Mouse (Mus musculus) C3H10T1/2 (cell line): ENCODE data around the gene Capn1. TPM values are rescaled to one million over a fixed set of nuclear protein-coding genes. Genes with fewer than 3 reads are reported as not detected.

Source experiments
- polyA plus RNA-seq, 2 experiments: library from polyadenylated mRNA; unstranded; fragments of >200 nt; fragmentation: generic; extraction: Trizol; gene quantifications; one replicate each; pipeline ENCODE4 v1.2.1; 2012; ENCODE audit warnings: missing spikeins in 2 of 2

Gene Capn1
- 100 to 1,000 TPM in 1 of 2 experiments, 10 to 100 TPM in 1; 54.3 to 106 TPM for polyA plus RNA-seq

GRCm38 (mm10) chr19:6015511-6016315, at the start of gene Capn1:
Capn1 (minus strand) TSS chr19:6015897.

DNA sequence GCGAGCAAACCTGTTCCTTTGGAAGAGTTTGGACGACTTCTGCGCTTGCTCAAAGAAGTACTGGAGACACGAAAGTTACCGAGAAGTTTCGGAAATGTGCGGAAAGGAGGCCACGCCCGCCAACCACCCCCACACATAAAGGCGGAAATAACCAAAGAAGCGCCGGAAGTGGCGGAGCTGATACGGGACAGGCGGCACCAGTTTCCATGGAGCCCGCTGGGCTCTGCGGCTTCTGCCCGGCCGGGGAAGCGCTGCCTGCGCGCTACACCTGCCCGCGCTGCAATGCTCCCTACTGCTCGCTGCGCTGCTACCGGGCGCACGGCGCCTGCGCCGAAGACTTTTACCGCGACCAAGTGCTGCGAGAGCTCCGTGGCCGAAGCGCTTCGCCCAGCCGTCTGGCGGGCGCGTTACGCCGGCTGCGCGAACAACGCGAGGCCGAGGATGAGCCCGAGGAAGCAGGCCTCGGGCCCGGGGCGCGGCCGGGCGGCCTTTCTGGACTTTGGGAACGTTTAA, 45.4 kb upstream of the Capn1 start, which contains the start of gene Znhit2:
Gene Znhit2, plus strand, starts transcription at position 172 of the 513 bp plus-strand sequence.

DNA sequence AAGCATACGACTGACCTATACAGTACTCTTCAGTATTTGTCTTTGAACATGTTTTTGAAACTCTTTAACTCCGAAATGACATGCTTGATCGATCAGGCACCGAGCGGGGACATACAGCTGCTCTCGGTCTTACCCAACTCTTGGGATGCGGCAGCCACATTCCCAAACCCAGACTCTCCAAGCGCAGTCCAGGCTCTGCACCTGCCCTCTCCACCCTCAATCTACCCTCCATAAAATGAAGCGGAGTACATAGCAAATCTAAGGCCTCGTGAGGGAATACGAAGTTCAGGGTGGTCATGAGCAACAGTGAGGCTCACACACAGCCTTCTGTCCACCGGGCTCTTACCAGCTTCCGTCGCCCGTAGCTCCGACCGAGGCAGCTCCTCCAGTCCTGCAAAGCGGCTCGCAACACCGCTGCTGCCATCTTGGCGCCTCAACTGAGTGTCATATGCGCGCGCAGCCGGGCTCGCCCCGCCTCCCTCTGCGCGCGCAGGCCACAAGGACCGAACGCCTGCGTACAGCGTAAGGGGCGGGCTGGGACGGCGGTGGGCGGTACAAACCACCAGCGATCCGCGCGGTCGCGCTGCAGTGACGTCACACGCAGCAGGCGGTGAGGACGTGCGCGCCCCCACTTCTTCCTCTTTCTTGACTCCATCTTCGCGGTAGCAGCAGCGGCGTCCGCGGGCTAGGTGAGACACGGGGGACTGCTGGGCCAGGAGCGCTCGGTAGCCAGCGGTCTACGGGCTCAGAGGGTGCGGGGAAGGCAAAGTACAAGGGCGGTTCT, 41.8 kb upstream of the Capn1 start, which contains the start of the genes Mrpl49 and Fau:
Gene Mrpl49, minus strand, starts transcription at position 473 of the 784 bp plus-strand sequence.
Gene Fau, plus strand, starts transcription at position 532 of the 784 bp plus-strand sequence.

GRCm38 (mm10) chr19:6046294-6047153, 30.8 kb upstream of the Capn1 start, which contains the start of gene Syvn1:
Syvn1 (plus strand) TSS chr19:6046576.

GRCm38 (mm10) chr19:5986043-5986442, 29.7 kb downstream of the Capn1 start, which contains the start of gene Slc22a20:
Slc22a20 (minus strand) TSS chr19:5986143.

DNA sequence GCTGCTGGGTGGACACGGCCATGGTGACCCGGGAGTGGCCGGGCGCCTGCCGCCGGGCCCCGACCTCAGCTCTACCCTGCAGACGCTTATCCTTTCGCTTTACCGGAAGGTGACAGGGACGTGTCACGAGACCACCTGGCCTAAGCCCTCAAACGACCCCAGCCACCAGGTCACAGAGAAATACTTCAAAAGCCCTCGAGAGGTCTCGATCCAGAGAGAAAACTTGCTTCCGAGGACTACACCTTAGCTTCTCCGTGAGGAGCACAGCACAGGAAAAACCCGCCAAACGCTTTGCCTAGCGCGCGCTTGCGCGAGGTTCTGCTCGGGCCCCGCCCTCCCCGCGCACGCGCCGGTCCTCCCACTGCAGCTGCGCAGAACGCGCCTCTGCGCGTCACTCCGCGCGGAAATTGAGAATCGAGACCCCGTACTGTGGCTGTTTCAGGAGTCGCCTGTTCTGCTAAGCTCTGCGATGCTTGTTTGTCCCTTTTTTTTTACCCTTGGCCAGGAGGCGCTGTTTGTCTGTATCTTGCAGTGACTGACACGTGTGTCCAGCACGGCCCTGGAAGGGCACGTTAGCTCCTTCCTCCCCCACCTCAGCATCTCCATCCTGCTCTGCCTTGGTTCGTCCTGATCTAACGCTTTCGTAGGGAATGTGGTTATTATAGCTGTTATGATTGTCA, 51.7 kb downstream of the Capn1 start, which contains the start of gene Pola2:
Gene Pola2, minus strand, starts transcription at position 320 of the 680 bp plus-strand sequence.

Other genes starting within 250 kb of the Capn1 start
- gene Scyl1, start 244.5 kb downstream of the Capn1 start, polyA plus RNA-seq = 10 to 100 TPM; 46.7 to 81.2 TPM
- gene Frmd8, start 140.6 kb downstream of the Capn1 start, polyA plus RNA-seq = 10 to 100 TPM; 22.0 to 31.9 TPM
- gene Slc25a45, start 138.1 kb downstream of the Capn1 start, polyA plus RNA-seq = 10 to 100 TPM in 1 of 2 experiments, 1 to 10 TPM in 1; 4.8 to 25.6 TPM
- 1 to 10 TPM in 1 of 2 experiments, under 1 TPM in 1; 0.46 to 1.5 TPM for gene Tigd3, start 121.7 kb downstream of the Capn1 start, polyA plus RNA-seq
- 10 to 100 TPM; 36.2 to 93.5 TPM for gene Dpf2, start 102.9 kb downstream of the Capn1 start, polyA plus RNA-seq
- 10 to 100 TPM; 28.5 to 39.7 TPM for gene Cdc42ep2, start 91.1 kb downstream of the Capn1 start, polyA plus RNA-seq
- 10 to 100 TPM; 33.2 to 41.9 TPM for gene Pola2, start 51.7 kb downstream of the Capn1 start, polyA plus RNA-seq
- gene Slc22a20, start 29.8 kb downstream of the Capn1 start, polyA plus RNA-seq = under 1 TPM in 1 of 2 experiments, not detected in 1; 0.05 TPM
- 10 to 100 TPM in 1 of 2 experiments, 1 to 10 TPM in 1; 8.1 to 37.0 TPM for gene Syvn1, start 30.7 kb upstream of the Capn1 start, polyA plus RNA-seq
- 10 to 100 TPM; 53.0 to 53.6 TPM for gene Mrpl49, start 41.9 kb upstream of the Capn1 start, polyA plus RNA-seq
- gene Fau, start 41.9 kb upstream of the Capn1 start, polyA plus RNA-seq = 1,000 to 10,000 TPM; 3,123 to 6,609 TPM
- 10 to 100 TPM; 47.8 to 81.5 TPM for gene Znhit2, start 45.3 kb upstream of the Capn1 start, polyA plus RNA-seq
- gene Tm7sf2, start 52.5 kb upstream of the Capn1 start, polyA plus RNA-seq = 10 to 100 TPM; 13.4 to 34.1 TPM
- gene Vps51, start 61.3 kb upstream of the Capn1 start, polyA plus RNA-seq = 10 to 100 TPM; 86.8 to 98.3 TPM
- gene Tmem262, start 64.1 kb upstream of the Capn1 start, polyA plus RNA-seq = not detected
- gene Gm28374, start 66.4 kb upstream of the Capn1 start, polyA plus RNA-seq = 1 to 10 TPM in 1 of 2 experiments, under 1 TPM in 1; 0.12 to 1.5 TPM
- 100 to 1,000 TPM in 1 of 2 experiments, 10 to 100 TPM in 1; 97.2 to 129 TPM for gene Zfpl1, start 69.1 kb upstream of the Capn1 start, polyA plus RNA-seq
- 10 to 100 TPM; 22.1 to 36.7 TPM for gene Cdca5, start 69.1 kb upstream of the Capn1 start, polyA plus RNA-seq
- under 1 TPM; 0.25 to 0.46 TPM for gene AC131692.1, start 78.5 kb upstream of the Capn1 start, polyA plus RNA-seq
- under 1 TPM; 0.07 to 0.28 TPM for gene Naaladl1, start 89.9 kb upstream of the Capn1 start, polyA plus RNA-seq
- 10 to 100 TPM; 28.4 to 46.8 TPM for gene Sac3d1, start 102.8 kb upstream of the Capn1 start, polyA plus RNA-seq
- 10 to 100 TPM; 17.1 to 34.0 TPM for gene Snx15, start 112.4 kb upstream of the Capn1 start, polyA plus RNA-seq
- gene Batf2, start 125.1 kb upstream of the Capn1 start, polyA plus RNA-seq = under 1 TPM in 1 of 2 experiments, not detected in 1; 0.14 TPM
- gene Arl2, start 125.7 kb upstream of the Capn1 start, polyA plus RNA-seq = 100 to 1,000 TPM; 112 to 164 TPM
- not detected for gene Majin, start 168.5 kb upstream of the Capn1 start, polyA plus RNA-seq
- 1 to 10 TPM in 1 of 2 experiments, under 1 TPM in 1; 0.33 to 3.6 TPM for gene Gpha2, start 210.5 kb upstream of the Capn1 start, polyA plus RNA-seq
- gene Ppp2r5b, start 220.0 kb upstream of the Capn1 start, polyA plus RNA-seq = 10 to 100 TPM; 11.0 to 23.1 TPM
- gene Atg2a, start 225.8 kb upstream of the Capn1 start, polyA plus RNA-seq = 10 to 100 TPM; 10.8 to 22.6 TPM